Mouse (Mus musculus): ENCODE data around the gene Clec16a. TPM values are rescaled to one million over a fixed set of nuclear protein-coding genes. Genes with fewer than 3 reads are reported as not detected.
A peak's percentile ranks its signal among the peaks of the same experiment; 100 is the strongest.

Gene Clec16a
- total RNA-seq, 2 experiments from 2014 or later, result 64.0 to 67.3 TPM

- DNase-seq (ENCODE audit: low spot score), result no peak
These were observed 217.5 kb downstream of the Clec16a start for GRCm38 (mm10) chr16:10762569-10763180.

DNA sequence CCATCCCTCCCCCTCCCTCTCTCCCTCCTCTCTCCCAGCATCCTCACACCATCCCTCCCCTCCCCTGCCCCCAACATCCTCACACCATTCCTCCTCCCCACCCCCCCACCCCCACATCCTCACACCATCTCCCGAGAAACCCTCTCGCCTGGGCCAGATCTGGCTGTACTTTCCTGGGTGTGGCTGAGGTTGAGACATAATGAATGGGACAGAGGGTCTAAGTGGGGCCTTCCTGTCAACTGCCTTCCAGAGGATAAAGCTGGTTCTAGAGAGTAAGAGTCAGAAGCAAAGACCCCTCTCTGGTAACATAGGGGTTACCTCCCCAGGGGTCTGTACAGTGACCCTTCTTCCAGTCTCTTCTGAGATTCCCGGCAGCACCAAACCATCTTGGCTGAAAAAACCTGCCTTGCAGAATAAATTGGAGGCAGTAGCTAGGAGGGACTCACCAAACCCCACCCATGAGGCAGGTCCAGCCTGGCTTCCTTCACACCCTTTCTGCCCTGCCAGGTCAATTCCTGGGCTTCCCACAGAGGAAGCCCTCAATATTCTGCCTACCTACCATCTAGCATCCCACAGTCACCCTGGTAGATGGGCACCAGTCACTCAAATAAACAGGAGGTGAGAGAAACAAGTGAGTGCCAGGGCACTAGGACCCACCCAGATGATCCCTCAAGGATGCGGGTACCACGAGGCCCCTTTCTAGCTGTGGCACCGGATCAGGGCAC lies 218.6 kb downstream of the Clec16a start:
- no peak for DNase-seq (ENCODE audit: low spot score)

DNA sequence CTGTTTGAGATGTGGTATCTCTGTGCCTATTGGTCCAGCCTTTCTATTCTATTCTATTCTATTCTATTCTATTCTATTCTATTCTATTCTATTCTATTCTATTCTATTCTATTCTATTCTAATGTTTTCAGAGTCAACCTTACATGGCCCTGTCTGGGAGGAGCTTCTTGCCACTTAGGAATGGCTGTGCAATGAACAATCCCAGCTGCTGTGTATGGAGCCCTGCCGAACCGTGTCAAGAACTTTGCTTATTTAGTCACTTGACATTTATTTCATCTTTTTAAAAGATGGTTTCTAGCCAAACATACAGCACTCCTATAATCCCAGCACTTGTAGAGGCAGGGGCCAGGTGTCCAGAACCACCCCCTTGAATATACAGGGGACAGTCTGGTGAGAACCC lies 219.2 kb downstream of the Clec16a start:
- DNase-seq (ENCODE audit: low spot score), result no peak

- peak; percentile 72 for DNase-seq (ENCODE audit: low spot score)
These were observed 222.0 kb downstream of the Clec16a start for GRCm38 (mm10) chr16:10767158-10767557.

GRCm38 (mm10) chr16:10768821-10769220 lies 223.7 kb downstream of the Clec16a start:
- no peak for DNase-seq (ENCODE audit: low spot score)

DNA sequence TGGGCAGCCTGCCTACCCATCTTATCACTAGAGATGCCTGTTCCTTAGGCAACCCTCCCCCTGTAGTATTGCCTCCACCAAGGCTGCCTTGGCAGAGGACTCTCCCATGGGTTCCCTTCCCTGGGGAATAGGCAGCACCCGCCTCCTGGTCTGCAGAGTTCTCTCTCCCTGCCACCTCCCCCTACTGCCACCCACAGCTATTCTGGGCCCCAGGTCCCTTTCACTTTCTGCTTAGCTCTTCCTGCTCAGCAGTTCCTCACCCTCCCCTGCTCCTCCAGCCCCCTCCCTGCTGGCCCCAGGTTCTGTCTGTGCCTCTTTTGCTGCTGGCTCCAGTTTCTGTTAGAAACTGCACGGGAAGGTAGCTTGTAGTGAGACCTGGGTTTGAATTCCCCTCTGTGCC lies 224.5 kb downstream of the Clec16a start:
- DNase-seq (ENCODE audit: low spot score), result no peak

DNA sequence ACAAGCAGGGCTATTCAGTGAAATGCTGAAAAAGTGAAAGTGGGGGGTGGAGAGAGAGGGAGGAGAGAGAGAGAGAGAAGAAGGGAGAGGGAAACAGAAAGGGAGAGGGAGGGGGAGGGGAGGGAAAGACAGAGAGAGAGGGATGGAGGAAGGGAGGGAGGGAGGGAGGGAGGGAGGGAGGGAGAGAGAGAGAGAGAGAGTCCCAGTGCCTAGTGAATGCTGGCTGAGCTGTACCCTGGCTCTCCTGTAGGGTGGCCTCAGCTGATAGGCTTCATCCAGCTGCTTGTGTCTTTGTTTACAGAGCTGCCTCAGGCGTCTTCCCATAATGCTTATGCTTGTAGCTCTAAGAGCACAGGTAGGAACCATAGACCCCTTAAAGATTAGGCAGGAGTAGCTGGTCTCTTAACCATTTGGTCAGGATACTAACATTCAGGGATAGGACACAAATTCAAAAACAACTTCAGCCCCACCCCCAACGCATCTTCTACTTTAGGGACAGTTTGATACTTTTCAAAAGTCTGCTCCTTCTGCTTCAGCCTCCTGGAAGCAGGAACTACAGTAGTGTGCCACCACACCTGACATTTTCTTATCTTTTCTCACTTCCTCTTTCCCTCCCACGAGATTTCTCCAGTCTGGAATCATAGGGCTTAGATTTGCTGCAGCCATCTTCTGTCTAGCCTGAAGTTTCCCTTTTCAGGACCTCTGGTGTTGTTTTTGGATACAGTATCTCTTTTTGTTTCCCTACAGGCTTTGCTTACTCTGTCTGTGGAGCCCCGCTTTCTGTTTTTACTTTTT lies 225.6 kb downstream of the Clec16a start:
- no peak for DNase-seq (ENCODE audit: low spot score)

DNA sequence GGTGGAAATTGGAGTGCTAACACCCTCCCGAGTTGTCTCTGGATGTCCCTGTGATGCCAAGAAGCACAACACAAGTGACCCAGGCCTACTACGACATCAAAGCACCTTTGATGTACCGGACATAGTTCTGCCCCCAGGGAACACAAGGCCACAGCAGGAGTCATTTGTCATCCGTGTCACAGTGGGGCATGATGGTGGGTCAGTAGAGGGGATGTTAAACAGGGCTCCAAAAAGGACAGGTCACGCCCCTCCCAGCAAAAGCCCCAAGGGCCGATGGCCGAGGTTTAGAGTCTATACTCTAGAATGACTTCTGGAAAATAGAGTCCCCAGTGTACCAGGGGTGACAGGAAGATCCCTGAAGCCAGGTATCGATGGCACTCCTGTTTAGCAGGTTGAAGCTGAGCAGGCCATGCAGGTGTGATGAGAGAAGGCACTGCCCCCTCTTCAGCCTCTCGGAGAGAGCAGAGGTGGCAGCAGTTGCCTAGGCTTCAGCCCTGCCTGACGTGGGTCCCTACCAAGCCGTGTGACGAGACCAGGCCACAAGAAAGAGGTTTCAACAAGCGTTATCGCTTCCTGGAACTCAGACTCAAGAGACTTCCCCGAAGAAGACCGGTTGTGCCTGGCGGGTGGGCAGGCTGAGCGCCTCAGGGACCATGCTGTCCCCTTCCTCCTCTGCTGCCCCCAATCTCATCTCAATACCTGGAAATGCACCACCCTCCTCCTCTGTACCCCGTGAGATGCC lies 226.8 kb downstream of the Clec16a start:
- DNase-seq (ENCODE audit: low spot score), result no peak

- DNase-seq (ENCODE audit: low spot score), result no peak
These were observed 228.4 kb downstream of the Clec16a start for GRCm38 (mm10) chr16:10773543-10773942.

- DNase-seq (ENCODE audit: low spot score), result no peak
These were observed 229.6 kb downstream of the Clec16a start for GRCm38 (mm10) chr16:10774726-10775125.

GRCm38 (mm10) chr16:10776322-10776721 lies 231.2 kb downstream of the Clec16a start:
- DNase-seq (ENCODE audit: low spot score), result no peak

DNA sequence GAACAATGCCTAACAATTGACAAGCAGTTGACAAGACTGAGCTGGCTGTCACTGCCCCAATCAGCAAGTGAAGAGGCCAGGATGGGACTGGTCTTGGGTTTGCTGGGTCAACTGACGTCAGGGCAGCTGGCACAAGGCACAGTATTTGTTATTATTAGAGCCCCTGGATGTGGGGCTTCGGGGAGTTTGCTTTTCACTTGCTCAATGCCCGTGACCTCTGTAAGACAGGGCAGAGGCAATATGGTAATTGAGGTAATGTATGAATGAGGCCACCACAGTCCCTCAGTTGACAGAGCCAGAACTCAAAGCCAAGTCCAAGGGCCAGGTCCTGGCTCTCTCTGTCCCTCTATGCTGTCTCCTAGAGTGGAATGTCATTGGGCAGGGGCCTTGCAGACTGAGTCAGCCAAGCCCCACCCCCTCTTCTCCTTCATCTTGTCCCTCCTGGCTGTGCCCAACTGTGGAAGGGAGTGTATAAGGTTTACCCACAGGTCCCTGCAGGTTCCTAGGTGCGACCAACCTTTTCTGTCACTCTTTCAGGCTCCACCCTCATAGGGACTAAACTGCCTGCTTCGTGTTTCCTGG lies 232.5 kb downstream of the Clec16a start:
- no peak for DNase-seq (ENCODE audit: low spot score)

- DNase-seq (ENCODE audit: low spot score), result no peak
These were observed 235.5 kb downstream of the Clec16a start for GRCm38 (mm10) chr16:10780631-10781120.

GRCm38 (mm10) chr16:10781862-10782371 lies 236.8 kb downstream of the Clec16a start:
- no peak for DNase-seq (ENCODE audit: low spot score)

- no peak for DNase-seq (ENCODE audit: low spot score)
These were observed 237.4 kb downstream of the Clec16a start for GRCm38 (mm10) chr16:10782377-10783151.

DNA sequence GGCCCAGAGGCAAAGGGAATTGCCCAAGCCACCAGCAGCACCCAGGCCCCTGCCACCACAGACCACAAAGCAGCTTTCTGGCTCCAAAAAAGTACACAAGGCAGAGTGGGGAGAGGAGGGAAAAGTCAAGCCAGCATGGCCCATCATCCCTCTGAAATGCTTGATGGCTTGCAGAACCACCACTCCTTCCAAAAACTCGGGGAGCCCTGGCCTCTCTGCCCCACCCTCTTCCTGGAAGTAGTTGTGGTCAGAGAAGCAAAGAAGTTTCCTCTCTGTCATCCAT lies 238.0 kb downstream of the Clec16a start:
- no peak for DNase-seq (ENCODE audit: low spot score)

- no peak for DNase-seq (ENCODE audit: low spot score)
These were observed 238.3 kb downstream of the Clec16a start for GRCm38 (mm10) chr16:10783451-10783850.

DNA sequence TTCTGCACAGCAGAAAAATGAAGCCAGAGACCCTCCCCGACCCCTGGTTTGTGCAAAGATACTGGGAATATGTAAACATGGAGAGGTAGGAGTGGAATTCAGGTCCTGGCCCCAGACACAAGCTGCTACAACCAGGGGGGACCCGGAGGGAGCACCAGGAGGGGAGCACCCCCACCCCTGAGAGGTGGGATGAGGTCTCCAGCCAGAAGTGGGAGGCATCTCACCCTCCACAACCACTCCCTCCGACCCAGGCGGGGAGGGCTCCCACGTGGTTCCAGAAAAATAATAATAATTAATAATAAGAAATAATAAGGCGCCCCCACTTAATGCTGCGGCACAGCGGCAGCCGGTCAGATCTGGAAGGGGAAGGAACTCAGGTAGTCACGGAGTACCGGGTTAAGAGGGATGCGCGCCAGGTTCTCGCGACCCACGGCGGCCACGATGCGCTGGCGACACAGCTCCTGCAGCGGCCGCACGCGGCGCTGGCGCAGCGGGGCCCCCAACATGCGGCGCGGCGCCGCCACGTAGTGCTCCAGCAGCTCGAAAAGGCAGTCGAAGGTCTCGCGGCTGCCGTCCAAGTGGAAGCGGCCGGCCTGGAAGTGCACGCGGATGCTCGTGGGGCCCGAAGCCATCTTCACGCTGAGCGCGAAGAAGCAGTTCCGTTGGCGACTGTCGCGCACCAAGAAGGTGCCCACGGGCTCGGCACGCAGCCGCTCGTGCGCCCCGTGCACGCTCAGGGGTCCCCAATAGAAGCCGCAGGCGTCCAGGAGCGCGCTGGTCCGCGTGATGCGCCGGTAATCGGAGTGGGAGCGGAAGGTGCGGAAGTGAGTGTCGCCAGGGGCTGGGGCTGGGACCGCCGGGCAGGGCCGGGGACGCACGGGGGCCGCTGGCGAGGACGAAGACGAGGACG lies 239.0 kb downstream of the Clec16a start:
- no peak for DNase-seq (ENCODE audit: low spot score)

- DNase-seq (ENCODE audit: low spot score), result peak; percentile 91
These were observed 239.7 kb downstream of the Clec16a start for GRCm38 (mm10) chr16:10784793-10785370.

All from gastrocnemius, adult 18-20 months (tissue).